Mouse (Mus musculus) heart, adult 8-10 months (tissue): ENCODE results near the gene Arid2. TPM values are rescaled to one million over a fixed set of nuclear protein-coding genes. Genes with fewer than 3 reads are reported as not detected.
A peak's percentile ranks its signal among the peaks of the same experiment; 100 is the strongest.
"Not testable (repeated sequence)": the region's sequence is repeated elsewhere in the genome, so short reads cannot be mapped to it uniquely, and the experiment has no call there.

Experiments
- DNase-seq: peaks from one replicate; pipeline ENCODE4 v3.0.0; 2022; ENCODE audit warnings: low spot score
- total RNA-seq, 4 experiments: library from RNA; stranded (reverse); gene quantifications; 2 replicates each; pipeline ENCODE4 v1.2.4; 2022

Arid2 gene
- 10 to 100 TPM; 18.8 to 22.3 (median 21.2) TPM for total RNA-seq

GRCm38 (mm10) chr15:96287369-96287975, at the start of gene Arid2:
Gene Arid2 (plus strand): TSS chr15:96287518.
- DNase-seq, result peak; percentile 55

GRCm38 (mm10) chr15:96238071-96238470, 49.2 kb upstream of the Arid2 start:
- DNase-seq, result no peak

GRCm38 (mm10) chr15:96244171-96244570, 43.1 kb upstream of the Arid2 start:
- DNase-seq, result no peak

- not testable (repeated sequence) for DNase-seq
Measured at GRCm38 (mm10) chr15:96244715-96245114, 42.6 kb upstream of the Arid2 start.

- DNase-seq, result no peak
Measured at GRCm38 (mm10) chr15:96253827-96254226, 33.5 kb upstream of the Arid2 start.

GRCm38 (mm10) chr15:96254356-96254755, 33.0 kb upstream of the Arid2 start:
- DNase-seq, result no peak

- DNase-seq, result no peak
Measured at GRCm38 (mm10) chr15:96257781-96258180, 29.5 kb upstream of the Arid2 start.

GRCm38 (mm10) chr15:96264614-96265013, 22.7 kb upstream of the Arid2 start:
- no peak for DNase-seq

- no peak for DNase-seq
Measured at GRCm38 (mm10) chr15:96267933-96268332, 19.4 kb upstream of the Arid2 start.

- DNase-seq, result no peak
Measured at GRCm38 (mm10) chr15:96268610-96269009, 18.7 kb upstream of the Arid2 start.

- no peak for DNase-seq
Measured at GRCm38 (mm10) chr15:96269402-96269801, 17.9 kb upstream of the Arid2 start.

GRCm38 (mm10) chr15:96270272-96270880, 16.9 kb upstream of the Arid2 start:
- DNase-seq, result no peak

- DNase-seq, result no peak
Measured at GRCm38 (mm10) chr15:96272356-96272755, 15.0 kb upstream of the Arid2 start.

- DNase-seq, result no peak
Measured at GRCm38 (mm10) chr15:96274341-96274740, 13.0 kb upstream of the Arid2 start.

- no peak for DNase-seq
Measured at GRCm38 (mm10) chr15:96275198-96275597, 12.1 kb upstream of the Arid2 start.

GRCm38 (mm10) chr15:96275810-96276493, 11.4 kb upstream of the Arid2 start:
- DNase-seq, result no peak

GRCm38 (mm10) chr15:96277061-96277460, 10.3 kb upstream of the Arid2 start:
- no peak for DNase-seq

GRCm38 (mm10) chr15:96281236-96281635, 6.1 kb upstream of the Arid2 start:
- no peak for DNase-seq

- no peak for DNase-seq
Measured at GRCm38 (mm10) chr15:96283141-96283540, 4.2 kb upstream of the Arid2 start.

GRCm38 (mm10) chr15:96283920-96284431, 3.3 kb upstream of the Arid2 start:
- DNase-seq, result peak; percentile 39

GRCm38 (mm10) chr15:96284711-96285322, 2.5 kb upstream of the Arid2 start:
- no peak for DNase-seq

GRCm38 (mm10) chr15:96285323-96286014, 1.8 kb upstream of the Arid2 start:
- DNase-seq, result peak; percentile 89
